ENCODE assay signal across 9 mouse cellular contexts in the genomic region with DNA sequence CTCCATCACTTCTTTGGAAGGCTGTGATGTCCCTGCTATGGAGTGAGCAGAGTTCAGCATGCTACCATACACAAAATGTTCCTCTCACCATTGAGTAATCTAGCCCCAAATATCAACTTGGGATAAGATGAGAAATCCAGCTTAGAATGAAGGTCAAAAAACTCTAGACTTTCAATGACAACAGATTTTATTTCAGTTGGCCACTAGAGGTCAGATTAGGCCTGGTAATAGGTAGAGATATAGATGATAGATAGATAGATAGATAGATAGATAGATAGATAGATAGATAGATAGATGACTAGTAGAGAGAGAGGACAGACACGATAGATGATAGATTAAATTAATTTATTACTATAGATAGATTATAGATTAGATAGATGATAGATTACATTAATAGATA.
DNase-seq lines count a peak whose midpoint lies in the region; ATAC-seq and TF ChIP-seq lines count a peak whose summit lies in the region.
"Had no signal": no experiment of that assay in that cellular context is flagged by ENCODE, and none has a peak within 500 bp of the region (broad histone marks: within the 10 kb centered on the region; RNA-seq: fewer than 3 reads in every experiment).

No protein-coding gene starts in this region.

- WGBS in forebrain, embryonic 13.5 days, result 75% methylated on average over 1 of the region's 1 CpGs
- 85% methylated on average over 1 of the region's 1 CpGs for WGBS in forebrain, embryonic 16.5 days
- 77% methylated on average over 1 of the region's 1 CpGs for WGBS in limb, embryonic 14.5 days
- 73% methylated on average over 1 of the region's 1 CpGs for WGBS in limb, embryonic 10.5 days
- 80% methylated on average over 1 of the region's 1 CpGs for WGBS in midbrain, postnatal 0 days
- WGBS in kidney, embryonic 16.5 days, result 70% methylated on average over 1 of the region's 1 CpGs

- no peak overlapping the region for H3K4me3 ChIP-seq in forebrain, embryonic 13.5 days
- no peak overlapping the region for H3K4me3 ChIP-seq in forebrain, embryonic 16.5 days (replicated peaks; ENCODE audit: low read length)
- H3K4me3 ChIP-seq in limb, embryonic 14.5 days (replicated peaks; ENCODE audit: low read length), result no peak overlapping the region
- H3K4me3 ChIP-seq in limb, embryonic 10.5 days, result no peak overlapping the region
- H3K4me3 ChIP-seq in midbrain, postnatal 0 days (ENCODE audit: low read depth, low read length), result no peak overlapping the region
- H3K4me3 ChIP-seq in kidney, embryonic 16.5 days (ENCODE audit: low read length), result no peak overlapping the region
- H3K4me3 ChIP-seq: liver, embryonic 13.5 days had no signal

- H3K27ac ChIP-seq in forebrain, embryonic 13.5 days, result no peak overlapping the region
- H3K27ac ChIP-seq in forebrain, embryonic 16.5 days (ENCODE audit: low read length), result no peak overlapping the region
- H3K27ac ChIP-seq in limb, embryonic 14.5 days (replicated peaks; ENCODE audit: low read depth, low read length), result no peak overlapping the region
- H3K27ac ChIP-seq in limb, embryonic 10.5 days, result no peak overlapping the region
- no peak overlapping the region for H3K27ac ChIP-seq in midbrain, postnatal 0 days (ENCODE audit: low read depth, low read length)
- H3K27ac ChIP-seq in kidney, embryonic 16.5 days (ENCODE audit: low read length), result no peak overlapping the region
- H3K27ac ChIP-seq: liver, embryonic 13.5 days had no signal

- TF ChIP-seq CTCF in midbrain, postnatal 0 days (IDR thresholded peaks at IDR 0.05), result peak; percentile 69

- H3K36me3 ChIP-seq in forebrain, embryonic 13.5 days (ENCODE audit: poor library complexity, severe bottlenecking), result peaks cover 58% of the 10 kb centered on the region
- H3K36me3 ChIP-seq in forebrain, embryonic 16.5 days (ENCODE audit: control insufficient read depth, insufficient read depth), result peaks cover 20% of the 10 kb centered on the region
- H3K36me3 ChIP-seq in limb, embryonic 14.5 days (ENCODE audit: control insufficient read depth, insufficient read depth, low read length), result peaks cover 37% of the 10 kb centered on the region
- H3K36me3 ChIP-seq in limb, embryonic 10.5 days, result peaks cover 56% of the 10 kb centered on the region
- H3K36me3 ChIP-seq in midbrain, postnatal 0 days (ENCODE audit: insufficient read depth, low read length), result peaks cover 33% of the 10 kb centered on the region
- peaks cover 34% of the 10 kb centered on the region for H3K36me3 ChIP-seq in kidney, embryonic 16.5 days (ENCODE audit: insufficient read depth, low read length)

- no peak overlapping the region for H3K4me2 ChIP-seq in forebrain, embryonic 13.5 days
- H3K4me2 ChIP-seq in forebrain, embryonic 16.5 days (ENCODE audit: low read length), result no peak overlapping the region
- no peak overlapping the region for H3K4me2 ChIP-seq in limb, embryonic 14.5 days (replicated peaks; ENCODE audit: low read depth, low read length, severe bottlenecking)
- H3K4me2 ChIP-seq in midbrain, postnatal 0 days (ENCODE audit: low read depth, low read length, poor library complexity, severe bottlenecking), result no peak overlapping the region
- H3K4me2 ChIP-seq in kidney, embryonic 16.5 days (replicated peaks; ENCODE audit: low read depth, low read length), result no peak overlapping the region
- H3K4me2 ChIP-seq: liver, embryonic 13.5 days had no signal

- TF ChIP-seq POLR2A in limb, embryonic 14.5 days (IDR thresholded peaks at IDR 0.05; ENCODE audit: borderline replicate concordance, extremely low read depth, insufficient read depth, insufficient read length), result no peak

- H3K27me3 ChIP-seq in forebrain, embryonic 13.5 days, result no peaks in the 10 kb centered on the region
- no peaks in the 10 kb centered on the region for H3K27me3 ChIP-seq in forebrain, embryonic 16.5 days (replicated peaks; ENCODE audit: control insufficient read depth, insufficient read depth, low read length)
- H3K27me3 ChIP-seq in limb, embryonic 14.5 days (ENCODE audit: control insufficient read depth, insufficient read depth, low read length), result no peaks in the 10 kb centered on the region
- no peaks in the 10 kb centered on the region for H3K27me3 ChIP-seq in limb, embryonic 10.5 days (ENCODE audit: low read depth, poor library complexity, severe bottlenecking)
- no peaks in the 10 kb centered on the region for H3K27me3 ChIP-seq in midbrain, postnatal 0 days (ENCODE audit: insufficient read depth, low read length)
- H3K27me3 ChIP-seq in kidney, embryonic 16.5 days (ENCODE audit: insufficient read depth, low read length), result no peaks in the 10 kb centered on the region
- H3K27me3 ChIP-seq: liver, embryonic 13.5 days had no signal

- H3K9ac ChIP-seq in forebrain, embryonic 13.5 days, result 0 out of 2 replicates have a peak overlapping the region, but pooled peaks have one; percentile 37
- no peak overlapping the region for H3K9ac ChIP-seq in forebrain, embryonic 16.5 days (replicated peaks; ENCODE audit: low read depth, low read length)
- no peak overlapping the region for H3K9ac ChIP-seq in limb, embryonic 14.5 days (ENCODE audit: low read depth, low read length, severe bottlenecking)
- no peak overlapping the region for H3K9ac ChIP-seq in midbrain, postnatal 0 days (replicated peaks; ENCODE audit: low read length, poor library complexity, severe bottlenecking)
- H3K9ac ChIP-seq in kidney, embryonic 16.5 days (replicated peaks; ENCODE audit: low read length), result no peak overlapping the region
- H3K9ac ChIP-seq: liver, embryonic 13.5 days had no signal

- no peaks in the 10 kb centered on the region for H3K4me1 ChIP-seq in forebrain, embryonic 13.5 days
- no peaks in the 10 kb centered on the region for H3K4me1 ChIP-seq in forebrain, embryonic 16.5 days (replicated peaks; ENCODE audit: control insufficient read depth, insufficient read depth, low read length)
- no peaks in the 10 kb centered on the region for H3K4me1 ChIP-seq in limb, embryonic 14.5 days (ENCODE audit: control insufficient read depth, insufficient read depth, low read length)
- H3K4me1 ChIP-seq in limb, embryonic 10.5 days, result no peaks in the 10 kb centered on the region
- no peaks in the 10 kb centered on the region for H3K4me1 ChIP-seq in midbrain, postnatal 0 days (ENCODE audit: insufficient read depth, low read length)
- H3K4me1 ChIP-seq in kidney, embryonic 16.5 days (ENCODE audit: insufficient read depth, low read length), result no peaks in the 10 kb centered on the region
- H3K4me1 ChIP-seq: liver, embryonic 13.5 days had no signal

- peak; percentile 66 for DNase-seq in limb, embryonic 14.5 days (ENCODE audit: low spot score)
- DNase-seq in limb, embryonic 10.5 days (ENCODE audit: low spot score), result no peak
- DNase-seq in R1 (ENCODE audit: low read depth, low spot score), result peak; percentile 21
- DNase-seq in midbrain, postnatal 0 days (ENCODE audit: low spot score), result peak; percentile 61
- DNase-seq in urinary bladder, postnatal 25 days (ENCODE audit: low spot score), result no peak
- DNase-seq: liver, embryonic 13.5 days had no signal

- peaks cover 8% of the 10 kb centered on the region; the same call in 1 of the 2 replicates for H3K9me3 ChIP-seq in forebrain, embryonic 13.5 days (replicated peaks)
- no peaks in the 10 kb centered on the region for H3K9me3 ChIP-seq in forebrain, embryonic 16.5 days (ENCODE audit: control insufficient read depth, low read length)
- 0 out of 2 replicates have a peak, but pooled peaks cover 6% of the 10 kb centered on the region for H3K9me3 ChIP-seq in limb, embryonic 14.5 days (ENCODE audit: control insufficient read depth, low read length)
- H3K9me3 ChIP-seq in limb, embryonic 10.5 days (replicated peaks), result peaks cover 3% of the 10 kb centered on the region; the same call in 1 of the 2 replicates
- H3K9me3 ChIP-seq in midbrain, postnatal 0 days (ENCODE audit: low read length), result no peaks in the 10 kb centered on the region
- 0 out of 2 replicates have a peak, but pooled peaks cover 3% of the 10 kb centered on the region for H3K9me3 ChIP-seq in kidney, embryonic 16.5 days (ENCODE audit: low read length)
- H3K9me3 ChIP-seq: liver, embryonic 13.5 days had no signal

- ATAC-seq in forebrain, embryonic 13.5 days, result no peak
- no peak for ATAC-seq in forebrain, embryonic 16.5 days
- no peak for ATAC-seq in limb, embryonic 14.5 days (ENCODE audit: low FRiP score, low read depth)
- no peak for ATAC-seq in midbrain, postnatal 0 days (ENCODE audit: low FRiP score)
- ATAC-seq in kidney, embryonic 16.5 days (ENCODE audit: low FRiP score, low TSS enrichment), result no peak

Comparison
In these comparisons a context has a peak if more than half of its experiments do, and no peak if none do; other contexts are left out.
1. DNase-seq: peak in limb, embryonic 14.5 days (single experiment), R1 (single experiment) and midbrain, postnatal 0 days (single experiment); none in limb, embryonic 10.5 days (single experiment) and urinary bladder, postnatal 25 days (single experiment).